Mouse (Mus musculus): ENCODE measurements around the gene Asb18. TPM values are rescaled to one million over a fixed set of nuclear protein-coding genes. Genes with fewer than 3 reads are reported as not detected.

The Asb18 gene
- polyA plus RNA-seq, 1 experiment from 2014 or later = not detected

DNA sequence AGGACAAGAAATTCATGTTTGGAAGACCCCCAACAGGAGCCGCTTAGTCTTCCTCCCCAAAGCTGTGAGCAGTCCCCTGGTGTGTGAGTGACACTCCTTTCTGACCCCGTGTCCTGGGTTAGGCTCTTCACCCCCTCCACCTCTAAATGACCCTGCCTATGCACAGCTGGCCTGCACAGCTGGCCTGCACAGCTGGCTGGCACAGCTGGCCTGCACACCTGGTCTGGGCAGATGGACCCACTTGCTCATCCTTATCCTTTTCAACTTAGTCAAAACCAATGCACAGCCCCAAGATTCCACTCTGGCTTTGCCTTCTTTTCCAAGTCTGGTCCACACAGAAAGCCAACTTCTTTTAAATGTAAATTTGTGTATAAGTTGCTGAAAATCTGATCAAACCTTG lies 15.8 kb downstream of the Asb18 start:
- no peak overlapping the region for H3K9ac ChIP-seq (replicated peaks; ENCODE audit: low read depth, low read length)
- H3K9me3 ChIP-seq (ENCODE audit: control insufficient read depth, low read depth, low read length) = no peaks in the 10 kb centered on the region
- H3K4me1 ChIP-seq (ENCODE audit: control insufficient read depth, insufficient read depth, low read length) = 0 out of 2 replicates have a peak, but pooled peaks cover 4% of the 10 kb centered on the region
- 62% methylated on average over 2 of the region's 2 CpGs for WGBS
- H3K36me3 ChIP-seq (ENCODE audit: control insufficient read depth, insufficient read depth, low read length) = no peaks in the 10 kb centered on the region
- H3K27ac ChIP-seq (ENCODE audit: low read length) = no peak overlapping the region
- no peak overlapping the region for H3K4me2 ChIP-seq (replicated peaks; ENCODE audit: low read depth, low read length)
- ATAC-seq (ENCODE audit: insufficient number of reproducible peaks, insufficient read depth, low FRiP score, low read depth) = no peak
- H3K4me3 ChIP-seq (ENCODE audit: low read depth, low read length) = no peak overlapping the region
- 0 out of 2 replicates have a peak, but pooled peaks cover 3% of the 10 kb centered on the region for H3K27me3 ChIP-seq (ENCODE audit: control insufficient read depth, insufficient read depth, low read length)

DNA sequence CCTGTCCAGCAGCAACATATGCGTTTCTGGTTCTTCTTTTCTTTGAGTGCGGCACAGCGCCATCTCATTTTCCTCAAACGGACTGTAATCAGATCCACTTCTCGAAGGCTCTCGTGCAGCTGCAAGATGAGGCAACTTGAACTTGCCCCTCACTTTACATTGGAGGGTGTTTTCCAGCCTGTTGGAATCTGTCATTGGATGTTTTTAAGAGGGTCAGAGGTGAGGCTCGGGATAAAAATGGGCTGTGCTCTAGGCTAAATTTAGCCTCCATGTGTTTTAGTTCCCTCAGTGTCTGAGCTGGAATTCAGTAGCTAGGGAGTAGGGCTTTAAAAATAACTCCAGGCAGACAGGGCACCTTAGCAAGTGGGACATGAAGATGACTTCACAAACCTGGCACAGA lies 16.4 kb downstream of the Asb18 start:
- 30% methylated on average over 7 of the region's 7 CpGs for WGBS
- no peak overlapping the region for H3K27ac ChIP-seq (ENCODE audit: low read length)
- no peaks in the 10 kb centered on the region for H3K9me3 ChIP-seq (ENCODE audit: control insufficient read depth, low read depth, low read length)
- ATAC-seq (ENCODE audit: insufficient number of reproducible peaks, insufficient read depth, low FRiP score, low read depth) = no peak
- H3K4me3 ChIP-seq (ENCODE audit: low read depth, low read length) = no peak overlapping the region
- no peak overlapping the region for H3K9ac ChIP-seq (replicated peaks; ENCODE audit: low read depth, low read length)
- H3K4me1 ChIP-seq (ENCODE audit: control insufficient read depth, insufficient read depth, low read length) = 0 out of 2 replicates have a peak, but pooled peaks cover 4% of the 10 kb centered on the region
- peaks cover 8% of the 10 kb centered on the region for H3K27me3 ChIP-seq (ENCODE audit: control insufficient read depth, insufficient read depth, low read length)
- H3K4me2 ChIP-seq (replicated peaks; ENCODE audit: low read depth, low read length) = no peak overlapping the region
- H3K36me3 ChIP-seq (ENCODE audit: control insufficient read depth, insufficient read depth, low read length) = no peaks in the 10 kb centered on the region

DNA sequence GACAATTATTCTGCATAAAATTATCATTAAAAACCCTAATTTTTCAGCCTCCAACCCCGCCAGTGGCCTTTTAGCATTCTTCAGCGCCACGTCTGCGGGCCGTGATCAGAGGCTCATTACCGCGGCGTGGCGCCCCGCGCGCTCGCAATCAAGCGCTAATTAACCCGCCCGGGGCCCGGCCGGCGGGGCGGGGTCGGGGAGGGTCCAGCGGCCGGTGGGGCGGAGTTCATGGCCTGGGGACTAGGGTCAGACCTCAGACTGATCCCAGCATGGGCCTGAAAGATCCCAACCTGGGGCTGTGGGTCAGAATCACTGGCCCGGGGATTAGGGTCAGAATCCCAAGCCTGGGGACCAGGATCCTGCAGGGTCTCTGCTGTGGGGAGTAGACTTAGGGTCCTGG lies 22.2 kb downstream of the Asb18 start:
- Histone ChIP-seq H3K4me3 (ENCODE audit: low read depth, low read length) (no peak overlapping the region), H3K27me3 (ENCODE audit: control insufficient read depth, insufficient read depth, low read length) (peaks cover 23% of the 10 kb centered on the region)
- 2% methylated on average over 25 of the region's 25 CpGs for WGBS

DNA sequence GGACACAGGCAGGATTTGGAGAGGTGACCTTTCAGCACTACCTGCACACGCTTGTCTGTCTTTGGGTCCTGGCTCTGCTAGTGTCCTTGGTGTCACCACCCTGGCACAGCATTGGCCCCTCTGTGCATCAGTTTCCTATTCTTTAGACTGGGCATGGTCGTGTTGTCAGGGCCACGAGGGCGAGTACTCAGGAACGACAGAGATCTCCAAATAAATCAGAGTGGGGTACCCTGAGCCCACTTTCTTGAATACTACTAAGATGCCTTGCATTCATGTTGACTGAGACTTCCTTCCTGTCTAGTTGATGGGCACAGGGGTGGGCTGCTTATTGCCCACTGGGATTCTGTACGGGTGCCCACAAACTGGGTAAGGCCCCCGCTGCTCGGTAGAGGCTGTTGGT lies 37.2 kb downstream of the Asb18 start:
- H3K27ac ChIP-seq (ENCODE audit: low read length) = no peak overlapping the region
- ATAC-seq (ENCODE audit: insufficient number of reproducible peaks, insufficient read depth, low FRiP score, low read depth) = no peak

More for the DNA sequence above, 22.2 kb downstream of the Asb18 start:
- Histone ChIP-seq H3K4me2 (replicated peaks; ENCODE audit: low read depth, low read length) (peak overlapping the region; percentile 19; the same call in 1 of the 2 replicates), H3K9me3 (ENCODE audit: control insufficient read depth, low read depth, low read length) (no peaks in the 10 kb centered on the region), H3K9ac (replicated peaks; ENCODE audit: low read depth, low read length) (no peak overlapping the region), H3K27ac (ENCODE audit: low read length) (no peak overlapping the region), H3K4me1 (ENCODE audit: control insufficient read depth, insufficient read depth, low read length) (0 out of 2 replicates have a peak, but pooled peaks cover 3% of the 10 kb centered on the region), H3K36me3 (ENCODE audit: control insufficient read depth, insufficient read depth, low read length) (no peaks in the 10 kb centered on the region)
- no peak for ATAC-seq (ENCODE audit: insufficient number of reproducible peaks, insufficient read depth, low FRiP score, low read depth)

DNA sequence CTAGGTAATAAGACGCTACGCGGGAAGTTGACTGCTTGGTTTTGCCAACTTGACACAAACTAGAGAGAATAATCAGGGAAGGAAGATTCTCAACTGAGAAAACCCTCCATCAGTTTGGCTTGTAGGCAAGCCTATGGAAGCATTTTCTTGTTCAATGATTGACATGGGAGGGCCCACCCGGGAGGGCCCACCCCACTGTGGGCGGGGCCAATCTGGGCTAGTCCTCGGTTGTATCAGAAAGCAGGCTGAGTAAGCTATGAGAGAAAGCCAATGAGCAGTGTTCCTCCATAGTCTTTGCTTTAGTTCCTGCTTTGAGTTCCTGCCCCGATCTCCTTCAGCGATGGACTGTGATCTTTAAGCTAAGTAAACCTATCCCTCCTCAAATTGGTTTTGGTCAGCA lies 38.1 kb downstream of the Asb18 start:
- no peaks in the 10 kb centered on the region for H3K4me1 ChIP-seq (ENCODE audit: control insufficient read depth, insufficient read depth, low read length)
- H3K4me3 ChIP-seq (ENCODE audit: low read depth, low read length) = no peak overlapping the region
- no peak overlapping the region for H3K9ac ChIP-seq (replicated peaks; ENCODE audit: low read depth, low read length)
- WGBS = 78% methylated on average over 8 of the region's 8 CpGs
- no peak overlapping the region for H3K27ac ChIP-seq (ENCODE audit: low read length)
- H3K4me2 ChIP-seq (replicated peaks; ENCODE audit: low read depth, low read length) = no peak overlapping the region
- H3K9me3 ChIP-seq (ENCODE audit: control insufficient read depth, low read depth, low read length) = no peaks in the 10 kb centered on the region
- H3K36me3 ChIP-seq (ENCODE audit: control insufficient read depth, insufficient read depth, low read length) = no peaks in the 10 kb centered on the region
- no peaks in the 10 kb centered on the region for H3K27me3 ChIP-seq (ENCODE audit: control insufficient read depth, insufficient read depth, low read length)
- ATAC-seq (ENCODE audit: insufficient number of reproducible peaks, insufficient read depth, low FRiP score, low read depth) = no peak

More for the DNA sequence above, 37.2 kb downstream of the Asb18 start:
- Histone ChIP-seq H3K27me3 (ENCODE audit: control insufficient read depth, insufficient read depth, low read length) (no peaks in the 10 kb centered on the region), H3K9me3 (ENCODE audit: control insufficient read depth, low read depth, low read length) (no peaks in the 10 kb centered on the region), H3K4me2 (replicated peaks; ENCODE audit: low read depth, low read length) (no peak overlapping the region), H3K9ac (replicated peaks; ENCODE audit: low read depth, low read length) (no peak overlapping the region), H3K4me1 (ENCODE audit: control insufficient read depth, insufficient read depth, low read length) (no peaks in the 10 kb centered on the region), H3K4me3 (ENCODE audit: low read depth, low read length) (no peak overlapping the region), H3K36me3 (ENCODE audit: control insufficient read depth, insufficient read depth, low read length) (no peaks in the 10 kb centered on the region)
- 90% methylated on average over 8 of the region's 8 CpGs for WGBS

GRCm38 (mm10) chr1:89974541-89974940 lies 39.9 kb downstream of the Asb18 start:
- Histone ChIP-seq H3K36me3 (ENCODE audit: control insufficient read depth, insufficient read depth, low read length) (no peaks in the 10 kb centered on the region), H3K9me3 (ENCODE audit: control insufficient read depth, low read depth, low read length) (no peaks in the 10 kb centered on the region), H3K9ac (replicated peaks; ENCODE audit: low read depth, low read length) (no peak overlapping the region), H3K4me3 (ENCODE audit: low read depth, low read length) (no peak overlapping the region), H3K4me2 (replicated peaks; ENCODE audit: low read depth, low read length) (no peak overlapping the region), H3K4me1 (ENCODE audit: control insufficient read depth, insufficient read depth, low read length) (no peaks in the 10 kb centered on the region), H3K27me3 (ENCODE audit: control insufficient read depth, insufficient read depth, low read length) (peaks cover 13% of the 10 kb centered on the region), H3K27ac (ENCODE audit: low read length) (no peak overlapping the region)
- ATAC-seq (ENCODE audit: insufficient number of reproducible peaks, insufficient read depth, low FRiP score, low read depth) = no peak
- WGBS = 80% methylated on average over 8 of the region's 8 CpGs

- H3K4me2 ChIP-seq (replicated peaks; ENCODE audit: low read depth, low read length) = no peak overlapping the region
- peaks cover 28% of the 10 kb centered on the region for H3K27me3 ChIP-seq (ENCODE audit: control insufficient read depth, insufficient read depth, low read length)
- no peaks in the 10 kb centered on the region for H3K4me1 ChIP-seq (ENCODE audit: control insufficient read depth, insufficient read depth, low read length)
- H3K36me3 ChIP-seq (ENCODE audit: control insufficient read depth, insufficient read depth, low read length) = no peaks in the 10 kb centered on the region
- H3K27ac ChIP-seq (ENCODE audit: low read length) = no peak overlapping the region
- WGBS = 43% methylated on average over 8 of the region's 8 CpGs
- no peaks in the 10 kb centered on the region for H3K9me3 ChIP-seq (ENCODE audit: control insufficient read depth, low read depth, low read length)
- no peak overlapping the region for H3K9ac ChIP-seq (replicated peaks; ENCODE audit: low read depth, low read length)
- no peak for ATAC-seq (ENCODE audit: insufficient number of reproducible peaks, insufficient read depth, low FRiP score, low read depth)
- H3K4me3 ChIP-seq (ENCODE audit: low read depth, low read length) = no peak overlapping the region
Measured at GRCm38 (mm10) chr1:89971848-89972247, 42.6 kb downstream of the Asb18 start.

DNA sequence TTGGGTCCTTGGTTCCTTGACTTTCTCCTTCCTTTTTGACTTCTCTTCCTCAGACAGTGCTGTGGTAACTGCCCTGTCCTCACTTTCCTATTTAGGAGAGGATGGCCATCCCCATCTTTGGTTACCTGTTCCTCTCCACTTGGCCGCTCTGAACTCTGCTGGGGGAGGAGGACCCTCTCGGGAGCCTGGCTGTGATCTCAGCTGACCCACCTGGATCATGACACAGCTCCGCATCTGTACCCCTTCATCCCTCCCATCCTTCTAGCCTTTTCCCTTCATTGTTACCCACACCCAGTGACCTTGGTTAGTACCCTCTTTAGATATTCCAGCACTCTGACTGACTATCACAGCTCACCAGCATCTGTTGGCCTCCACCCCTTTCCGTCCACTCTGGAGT lies 44.8 kb downstream of the Asb18 start:
- H3K4me1 ChIP-seq (ENCODE audit: control insufficient read depth, insufficient read depth, low read length) = no peaks in the 10 kb centered on the region
- no peaks in the 10 kb centered on the region for H3K36me3 ChIP-seq (ENCODE audit: control insufficient read depth, insufficient read depth, low read length)
- no peaks in the 10 kb centered on the region for H3K9me3 ChIP-seq (ENCODE audit: control insufficient read depth, low read depth, low read length)
- H3K9ac ChIP-seq (replicated peaks; ENCODE audit: low read depth, low read length) = no peak overlapping the region
- no peak overlapping the region for H3K4me3 ChIP-seq (ENCODE audit: low read depth, low read length)
- H3K27me3 ChIP-seq (ENCODE audit: control insufficient read depth, insufficient read depth, low read length) = peaks cover 28% of the 10 kb centered on the region
- 79% methylated on average over 4 of the region's 4 CpGs for whole genome bisulfite sequencing
- no peak overlapping the region for H3K27ac ChIP-seq (ENCODE audit: low read length)
- ATAC-seq (ENCODE audit: insufficient number of reproducible peaks, insufficient read depth, low FRiP score, low read depth) = no peak
- H3K4me2 ChIP-seq (replicated peaks; ENCODE audit: low read depth, low read length) = no peak overlapping the region

DNA sequence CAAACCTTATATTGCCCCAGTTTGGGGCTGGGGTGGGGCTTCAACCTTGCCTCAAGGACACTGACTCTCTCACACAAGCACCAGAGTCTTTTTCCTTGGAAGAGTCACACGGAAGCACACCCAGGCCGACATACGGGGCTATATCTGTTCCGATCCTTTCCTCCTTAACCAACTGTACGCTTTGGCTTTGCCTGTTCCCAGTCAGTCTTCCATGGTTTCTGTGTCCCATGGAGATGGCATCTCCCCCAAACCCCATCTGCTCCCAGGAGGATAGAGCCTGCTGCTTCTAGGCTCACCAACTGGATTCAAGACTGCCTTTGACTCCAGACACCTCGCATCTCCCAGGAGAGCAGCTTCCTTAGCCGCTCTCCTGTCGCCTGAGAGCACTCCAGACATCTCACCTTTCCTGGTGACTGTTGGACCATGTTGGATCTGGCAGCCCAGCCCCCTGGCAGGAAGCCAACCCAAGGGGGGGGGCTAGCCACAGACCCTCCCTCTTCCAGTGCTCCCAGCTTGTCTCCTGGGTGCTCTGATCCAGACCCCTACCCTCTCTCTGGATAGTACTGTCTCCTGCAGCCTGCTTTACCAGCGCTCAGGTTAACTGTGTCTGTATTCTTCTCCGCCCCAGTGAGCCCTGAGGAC lies 45.3 kb downstream of the Asb18 start:
- peaks cover 28% of the 10 kb centered on the region for H3K27me3 ChIP-seq (ENCODE audit: control insufficient read depth, insufficient read depth, low read length)
- no peak for ATAC-seq (ENCODE audit: insufficient number of reproducible peaks, insufficient read depth, low FRiP score, low read depth)
- 53% methylated on average over 10 of the region's 10 CpGs for WGBS
- no peaks in the 10 kb centered on the region for H3K9me3 ChIP-seq (ENCODE audit: control insufficient read depth, low read depth, low read length)
- no peaks in the 10 kb centered on the region for H3K4me1 ChIP-seq (ENCODE audit: control insufficient read depth, insufficient read depth, low read length)
- no peak overlapping the region for H3K27ac ChIP-seq (ENCODE audit: low read length)
- H3K4me2 ChIP-seq (replicated peaks; ENCODE audit: low read depth, low read length) = peak overlapping the region; percentile 97; the same call in 1 of the 2 replicates
- H3K36me3 ChIP-seq (ENCODE audit: control insufficient read depth, insufficient read depth, low read length) = no peaks in the 10 kb centered on the region
- peak overlapping the region; percentile 57; the same call in 1 of the 2 replicates for H3K4me3 ChIP-seq (ENCODE audit: low read depth, low read length)
- no peak overlapping the region for H3K9ac ChIP-seq (replicated peaks; ENCODE audit: low read depth, low read length)

Data from stomach, embryonic 14.5 days (tissue).